Mouse (Mus musculus) midbrain, postnatal 0 days (tissue): ENCODE data around the gene Igfals. TPM values are rescaled to one million over a fixed set of nuclear protein-coding genes. Genes with fewer than 3 reads are reported as not detected.
A peak's percentile ranks its signal among the peaks of the same experiment; 100 is the strongest.

Experiments
- ATAC-seq: fragments of 200-750 bp; cut with Nextera tagmentation; 2 replicates; pipeline ENCODE4 v1.8.0; 2017; ENCODE audit warnings: moderate number of reproducible peaks, mild to moderate bottlenecking, moderate TSS enrichment, moderate library complexity; ENCODE audit not compliant: low FRiP score
- DNase-seq: peaks from one replicate; pipeline ENCODE4 v3.0.0-alpha.2; 2015; ENCODE audit warnings: low spot score
- H3K27ac ChIP-seq: fragments of 300-500 bp; sonication (generic); 2 replicates; pipeline ENCODE4 v1.5.1; 2014; ENCODE audit warnings: low read depth, mild to moderate bottlenecking, low read length, mixed read lengths
- H3K27me3 ChIP-seq: fragments of 300-500 bp; sonication (generic); 2 replicates; pipeline ENCODE4 v1.6.1; 2014; ENCODE audit warnings: low read length, control low read depth, mixed read lengths; ENCODE audit not compliant: insufficient read depth
- H3K36me3 ChIP-seq: fragments of 300-500 bp; sonication (generic); 2 replicates; pipeline ENCODE4 v1.6.1; 2014; ENCODE audit warnings: low read length, control low read depth, mixed read lengths; ENCODE audit not compliant: insufficient read depth
- H3K4me1 ChIP-seq: fragments of 300-500 bp; sonication (generic); 2 replicates; pipeline ENCODE4 v1.6.1; 2014; ENCODE audit warnings: mild to moderate bottlenecking, control low read depth, antibody characterized with exemption, low read length, mixed read lengths; ENCODE audit not compliant: insufficient read depth
- H3K4me2 ChIP-seq: fragments of 300-500 bp; sonication (generic); 2 replicates; pipeline ENCODE4 v1.6.1; 2014; ENCODE audit warnings: low read depth, mild to moderate bottlenecking, low read length, mixed read lengths; ENCODE audit not compliant: poor library complexity, severe bottlenecking
- H3K4me3 ChIP-seq: fragments of 300-500 bp; sonication (generic); 2 replicates; pipeline ENCODE4 v1.5.1; 2014; ENCODE audit warnings: low read depth, mild to moderate bottlenecking, low read length, moderate library complexity
- H3K9ac ChIP-seq: fragments of 300-500 bp; sonication (generic); replicated peaks from 2 replicates; pipeline ENCODE4 v1.6.1; 2014; ENCODE audit warnings: mild to moderate bottlenecking, low read length, moderate library complexity, mixed read lengths; ENCODE audit not compliant: poor library complexity, severe bottlenecking
- H3K9me3 ChIP-seq: fragments of 300-500 bp; sonication (generic); 2 replicates; pipeline ENCODE4 v1.6.1; 2016; ENCODE audit warnings: low read length, control low read depth
- CTCF ChIP-seq: IDR thresholded peaks from 2 replicates; pipeline ENCODE4 v1.5.1; 2016; ENCODE audit warnings: antibody characterized with exemption, mild to moderate bottlenecking
- WGBS: fragments of 180-500 bp; shearing (Covaris S2); extraction: QIAGEN DNeasy Blood & Tissue Kit; methylation state at CpG from one replicate; pipeline ENCODE4 v1.1.7; 2014; 5-methylcytosine and 5-hydroxymethylcytosine counted together
- polyA plus RNA-seq: library from polyadenylated mRNA; unstranded; fragments of >200 nt; fragmentation: Nextera tagmentation; extraction: Ambion mirVana; gene quantifications from 2 replicates; pipeline ENCODE4 v1.2.1, GENCODE M21; 2015
- total RNA-seq: library from RNA; depleted of rRNA; stranded (reverse); fragments of >200 nt; gene quantifications from 2 replicates; pipeline ENCODE4 v1.2.3, GENCODE M21; 2014

Igfals gene
- total and polyA plus RNA-seq, 2 experiments from 2014 or later = 0.31 TPM; not detected in 1

- Histone ChIP-seq H3K36me3 (no peaks in the 10 kb centered on the region), H3K4me1 (no peaks in the 10 kb centered on the region), H3K27ac (no peak overlapping the region), H3K4me3 (no peak overlapping the region), H3K9me3 (no peaks in the 10 kb centered on the region), H3K4me2 (no peak overlapping the region), H3K9ac (no peak overlapping the region), H3K27me3 (peaks cover 22% of the 10 kb centered on the region; the same call in 1 of the 2 replicates)
- TF ChIP-seq CTCF = no peak
- DNase-seq (no peak), ATAC-seq (no peak)
- WGBS = 69% methylated on average over 5 of the region's 5 CpGs
Observed at GRCm38 (mm10) chr17:24840341-24840740, 25.5 kb upstream of the Igfals start.

- Histone ChIP-seq H3K27me3 (peaks cover 22% of the 10 kb centered on the region; the same call in 1 of the 2 replicates), H3K27ac (no peak overlapping the region), H3K9ac (no peak overlapping the region), H3K4me2 (no peak overlapping the region), H3K4me1 (no peaks in the 10 kb centered on the region), H3K9me3 (no peaks in the 10 kb centered on the region), H3K36me3 (no peaks in the 10 kb centered on the region), H3K4me3 (no peak overlapping the region)
- no peak for ATAC-seq
- peak; percentile 44 for TF ChIP-seq CTCF
- WGBS = 44% methylated on average over 4 of the region's 4 CpGs
- DNase-seq = peak; percentile 4
Observed at GRCm38 (mm10) chr17:24841133-24841532, 24.7 kb upstream of the Igfals start.

- Histone ChIP-seq H3K9ac (no peak overlapping the region), H3K9me3 (no peaks in the 10 kb centered on the region), H3K27me3 (peaks cover 18% of the 10 kb centered on the region; the same call in 1 of the 2 replicates), H3K4me3 (no peak overlapping the region), H3K4me2 (no peak overlapping the region), H3K36me3 (no peaks in the 10 kb centered on the region), H3K27ac (no peak overlapping the region), H3K4me1 (no peaks in the 10 kb centered on the region)
- TF ChIP-seq CTCF = no peak
- DNase-seq (no peak), ATAC-seq (no peak)
- 63% methylated on average over 2 of the region's 2 CpGs for WGBS
Observed at GRCm38 (mm10) chr17:24842631-24843030, 23.2 kb upstream of the Igfals start.

- Histone ChIP-seq H3K27me3 (peaks cover 15% of the 10 kb centered on the region; the same call in 1 of the 2 replicates), H3K9ac (no peak overlapping the region), H3K4me2 (no peak overlapping the region), H3K4me1 (no peaks in the 10 kb centered on the region), H3K27ac (no peak overlapping the region), H3K4me3 (no peak overlapping the region), H3K36me3 (no peaks in the 10 kb centered on the region), H3K9me3 (no peaks in the 10 kb centered on the region)
- WGBS = 53% methylated on average over 9 of the region's 9 CpGs
- DNase-seq = no peak
- TF ChIP-seq CTCF = no peak
- ATAC-seq = no peak
Observed at GRCm38 (mm10) chr17:24844525-24844924, 21.3 kb upstream of the Igfals start.

- 96% methylated on average over 1 of the region's 1 CpGs for WGBS
- H3K27me3 ChIP-seq = no peaks in the 10 kb centered on the region
Observed at GRCm38 (mm10) chr17:24847386-24847785, 18.4 kb upstream of the Igfals start.

GRCm38 (mm10) chr17:24848600-24849031 is 17.2 kb upstream of the Igfals start:
- Histone ChIP-seq H3K4me2 (peak overlapping the region; percentile 95), H3K4me3 (peak overlapping the region; percentile 84), H3K27ac (no peak overlapping the region), H3K36me3 (peaks cover 8% of the 10 kb centered on the region; the same call in 1 of the 2 replicates), H3K27me3 (no peaks in the 10 kb centered on the region), H3K9me3 (no peaks in the 10 kb centered on the region), H3K4me1 (peaks cover 6% of the 10 kb centered on the region; the same call in 1 of the 2 replicates), H3K9ac (no peak overlapping the region)
- TF ChIP-seq CTCF = no peak
- DNase-seq (no peak), ATAC-seq (no peak)

More at GRCm38 (mm10) chr17:24847386-24847785, 18.4 kb upstream of the Igfals start:
- H3K4me2 ChIP-seq = no peak overlapping the region
- no peak for ATAC-seq
- H3K9ac ChIP-seq = no peak overlapping the region
- no peaks in the 10 kb centered on the region for H3K36me3 ChIP-seq
- peaks cover 6% of the 10 kb centered on the region; the same call in 1 of the 2 replicates for H3K4me1 ChIP-seq
- DNase-seq = no peak
- H3K4me3 ChIP-seq = no peak overlapping the region
- H3K9me3 ChIP-seq = no peaks in the 10 kb centered on the region
- H3K27ac ChIP-seq = no peak overlapping the region
- TF ChIP-seq CTCF = no peak
